Comparison of ENCODE assay signal across 9 mouse cellular contexts in genomic region chr5:134865158-134865557, GRCm38 (mm10). TPM values are rescaled to one million over a fixed set of nuclear protein-coding genes. Genes with fewer than 3 reads are reported as not detected.
DNase-seq lines count a peak whose midpoint lies in the region; ATAC-seq and TF ChIP-seq lines count a peak whose summit lies in the region.
"Had no signal": no experiment of that assay in that cellular context is flagged by ENCODE, and none has a peak within 500 bp of the region (broad histone marks: within the 10 kb centered on the region; RNA-seq: fewer than 3 reads in every experiment).

No protein-coding gene starts in this region.

- no peak for DNase-seq in forebrain, embryonic 10.5 days (ENCODE audit: extremely low spot score, low spot score)
- no peak for DNase-seq in forebrain, embryonic 14.5 days (ENCODE audit: low spot score)
- DNase-seq in urinary bladder, adult 2 months (ENCODE audit: low spot score): peak; percentile 47
- no peak for DNase-seq in urinary bladder, postnatal 10 days (ENCODE audit: low spot score)
- peak; percentile 62 to 67 for DNase-seq in heart, postnatal 36 days
- DNase-seq in stomach, postnatal 0 days (ENCODE audit: low spot score): peak; percentile 23
- DNase-seq in B cell, adult 2 months: no peak
- no peak for DNase-seq in spleen, adult 18-20 months

- no peak for ATAC-seq in forebrain, embryonic 14.5 days
- peak; percentile 53; the same call in 1 of the 2 replicates for ATAC-seq in stomach, postnatal 0 days (ENCODE audit: low FRiP score, low TSS enrichment)

- H3K36me3 ChIP-seq in forebrain, embryonic 10.5 days (replicated peaks): no peaks in the 10 kb centered on the region
- H3K36me3 ChIP-seq in forebrain, embryonic 14.5 days (ENCODE audit: control insufficient read depth, insufficient read depth, low read length): no peaks in the 10 kb centered on the region
- no peaks in the 10 kb centered on the region for H3K36me3 ChIP-seq in stomach, postnatal 0 days (ENCODE audit: control insufficient read depth, insufficient read depth, low read length)

- H3K27me3 ChIP-seq in forebrain, embryonic 10.5 days (ENCODE audit: poor library complexity, severe bottlenecking): no peaks in the 10 kb centered on the region
- no peaks in the 10 kb centered on the region for H3K27me3 ChIP-seq in forebrain, embryonic 14.5 days (replicated peaks; ENCODE audit: control insufficient read depth, insufficient read depth, low read length)
- no peaks in the 10 kb centered on the region for H3K27me3 ChIP-seq in stomach, postnatal 0 days (ENCODE audit: control insufficient read depth, insufficient read depth, low read length)

- TF ChIP-seq CTCF in stomach, postnatal 0 days (IDR thresholded peaks at IDR 0.05; ENCODE audit: low read depth): peak; percentile 34

- H3K4me2 ChIP-seq in forebrain, embryonic 14.5 days (ENCODE audit: low read length): no peak overlapping the region
- H3K4me2 ChIP-seq in stomach, postnatal 0 days (replicated peaks; ENCODE audit: low read depth): no peak overlapping the region

- intact Hi-C loops in heart, postnatal 36 days (cut with DNase I): no loop called here

- H3K27ac ChIP-seq in forebrain, embryonic 10.5 days: peak overlapping the region; percentile 36
- no peak overlapping the region for H3K27ac ChIP-seq in forebrain, embryonic 14.5 days (ENCODE audit: low read depth, low read length)
- H3K27ac ChIP-seq in stomach, postnatal 0 days (replicated peaks): peak overlapping the region; percentile 84

- 62% methylated on average over 8 of the region's 8 CpGs for WGBS in forebrain, embryonic 10.5 days
- WGBS in forebrain, embryonic 14.5 days: 65% methylated on average over 8 of the region's 8 CpGs
- WGBS in stomach, postnatal 0 days: 43% methylated on average over 8 of the region's 8 CpGs

- H3K9me3 ChIP-seq in forebrain, embryonic 10.5 days: no peaks in the 10 kb centered on the region
- no peaks in the 10 kb centered on the region for H3K9me3 ChIP-seq in forebrain, embryonic 14.5 days (replicated peaks; ENCODE audit: control insufficient read depth, low read length)
- H3K9me3 ChIP-seq in stomach, postnatal 0 days (ENCODE audit: control insufficient read depth, low read length): no peaks in the 10 kb centered on the region

- H3K4me3 ChIP-seq in forebrain, embryonic 10.5 days: no peak overlapping the region
- H3K4me3 ChIP-seq in forebrain, embryonic 14.5 days (ENCODE audit: low read depth, low read length): no peak overlapping the region
- no peak overlapping the region for H3K4me3 ChIP-seq in stomach, postnatal 0 days (ENCODE audit: low read depth, low read length)

- no peak for TF ChIP-seq EP300 in stomach, postnatal 0 days (optimal IDR thresholded peaks at IDR 0.05)

- no peak overlapping the region for H3K9ac ChIP-seq in forebrain, embryonic 14.5 days (ENCODE audit: low read length)
- H3K9ac ChIP-seq in stomach, postnatal 0 days (ENCODE audit: low read length): no peak overlapping the region

- H3K4me1 ChIP-seq in forebrain, embryonic 10.5 days: peaks cover 19% of the 10 kb centered on the region
- H3K4me1 ChIP-seq in forebrain, embryonic 14.5 days (ENCODE audit: control insufficient read depth, insufficient read depth, low read length): no peaks in the 10 kb centered on the region
- H3K4me1 ChIP-seq in stomach, postnatal 0 days (replicated peaks; ENCODE audit: control insufficient read depth, insufficient read depth): no peaks in the 10 kb centered on the region; the same call in 1 of the 2 replicates

RNA-seq across cellular contexts. Expression of gene Tmem270, which starts 41.4 kb away (rescaled TPM):
- polyA plus RNA-seq in forebrain, embryonic 10.5 days (2016; fragmentation: Nextera tagmentation; extraction: Ambion mirVana): not detected in 2 replicates
- polyA plus RNA-seq in forebrain, embryonic 14.5 days (2014; fragmentation: Nextera tagmentation; extraction: Ambion mirVana): not detected in 2 replicates
- not detected in 2 replicates for polyA plus RNA-seq in urinary bladder, adult 2 months (2012; rRNA removed)
- not detected for total RNA-seq in heart, postnatal 36 days (2021)
- not detected in 2 replicates for polyA plus RNA-seq in stomach, postnatal 0 days (2015; fragmentation: Nextera tagmentation; extraction: Ambion mirVana)
- total RNA-seq: left cerebral cortex, adult 18-20 months had no signal

RNA-seq across cellular contexts. Expression of gene Cldn13, which starts 50.2 kb away (rescaled TPM):
- 2.0 and 4.9 TPM in 2 replicates for polyA plus RNA-seq in forebrain, embryonic 10.5 days (2016; fragmentation: Nextera tagmentation; extraction: Ambion mirVana)
- polyA plus RNA-seq in forebrain, embryonic 14.5 days (2014; fragmentation: Nextera tagmentation; extraction: Ambion mirVana): 0.22 TPM in 1 of 2 replicates, not detected in the other
- polyA plus RNA-seq in urinary bladder, adult 2 months (2012; rRNA removed): not detected in 2 replicates
- not detected for total RNA-seq in heart, postnatal 36 days (2021)
- 0.24 and 0.29 TPM in 2 replicates for polyA plus RNA-seq in stomach, postnatal 0 days (2015; fragmentation: Nextera tagmentation; extraction: Ambion mirVana)
- total RNA-seq: left cerebral cortex, adult 18-20 months had no signal

Comparison
In these comparisons a context has a peak if more than half of its experiments do, and no peak if none do; other contexts are left out.
1. DNase-seq: peak in urinary bladder, adult 2 months (single experiment), heart, postnatal 36 days (2 of 2) and stomach, postnatal 0 days (single experiment); none in forebrain, embryonic 10.5 days (single experiment), forebrain, embryonic 14.5 days (single experiment), urinary bladder, postnatal 10 days (single experiment), B cell, adult 2 months (0 of 2) and spleen, adult 18-20 months (0 of 2).